Mouse (Mus musculus): ENCODE measurements at regions not wholly inside any gene's neighbourhood (a gene's known extent, or its start where the extent isn't known, plus 50 kb on each side); places are given as distances from the start of the nearest gene placed in this dataset.

DNA sequence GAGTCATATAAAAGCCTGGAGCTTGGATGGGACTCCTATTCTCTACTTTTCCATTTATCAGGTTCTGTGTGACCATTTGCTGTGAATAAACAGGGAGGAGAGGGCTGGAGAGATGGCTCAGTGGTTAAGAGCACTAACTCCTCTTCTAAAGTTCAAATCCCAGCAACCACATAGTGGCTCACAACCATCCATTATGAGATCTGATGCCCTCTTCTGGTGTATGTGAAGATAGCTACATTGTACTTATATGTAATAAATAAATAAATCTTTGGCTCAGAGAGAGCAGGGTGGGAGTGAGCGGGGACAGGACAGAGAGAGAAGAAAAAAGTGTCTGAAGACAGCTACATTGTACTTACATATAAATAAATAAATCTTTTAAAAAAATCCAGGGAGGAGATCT is 68.6 kb upstream of the Maml3 start:
- no peaks in the 10 kb centered on the region for H3K79me2 ChIP-seq (ENCODE audit: control insufficient read depth, insufficient read depth)
- no peak overlapping the region for H3K4me3 ChIP-seq (ENCODE audit: insufficient read depth, poor library complexity, severe bottlenecking)
- H3ac ChIP-seq (ENCODE audit: control insufficient read depth, insufficient read length, low read depth), result no peak overlapping the region
- TF ChIP-seq MAX (IDR thresholded peaks at IDR 0.05) (no peak), CTCF (IDR thresholded peaks at IDR 0.05; ENCODE audit: control insufficient read depth, insufficient read depth, insufficient read length) (no peak), USF1 (IDR thresholded peaks at IDR 0.05; ENCODE audit: low read depth) (no peak)
- H3K27me3 ChIP-seq (ENCODE audit: control insufficient read depth, insufficient read depth, insufficient read length), result no peaks in the 10 kb centered on the region
- H3K79me3 ChIP-seq (ENCODE audit: low read depth), result no peaks in the 10 kb centered on the region
- no peaks in the 10 kb centered on the region for H3K36me3 ChIP-seq (ENCODE audit: control insufficient read depth, insufficient read depth)

DNA sequence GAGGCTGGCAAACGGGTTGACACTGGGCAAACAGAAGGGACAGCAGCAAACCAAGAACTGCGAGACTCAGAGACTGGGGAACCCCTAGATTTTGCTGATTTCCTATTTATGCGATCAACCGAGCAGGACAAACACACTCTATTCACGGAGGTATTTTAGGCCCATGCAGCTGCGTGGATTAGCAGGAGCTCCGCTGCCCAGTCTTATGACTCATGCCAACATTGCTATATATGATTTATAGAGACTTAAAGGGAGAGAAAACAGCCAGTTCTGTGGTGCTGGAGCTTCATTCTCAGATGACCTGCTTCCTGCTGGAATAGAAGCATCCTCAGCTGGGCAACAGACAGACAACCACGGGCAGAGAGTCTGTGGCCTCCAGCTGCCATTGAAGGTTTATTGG is 71.2 kb upstream of the Maml3 start:
- TF ChIP-seq FOSL1 (IDR thresholded peaks at IDR 0.05; ENCODE audit: insufficient read depth, low read length, poor library complexity, severe bottlenecking), result no peak
- no peak for TF ChIP-seq MYOD1 (IDR thresholded peaks at IDR 0.05; ENCODE audit: control insufficient read depth, insufficient read length, low read depth)
- no peak for TF ChIP-seq MYOG (IDR thresholded peaks at IDR 0.05; ENCODE audit: control insufficient read depth, extremely low read depth, insufficient read length)
- H3K79me3 ChIP-seq (ENCODE audit: low read depth), result no peaks in the 10 kb centered on the region
- no peaks in the 10 kb centered on the region for H3K79me2 ChIP-seq (ENCODE audit: control insufficient read depth, insufficient read depth)
- no peak overlapping the region for H3K4me3 ChIP-seq (ENCODE audit: insufficient read depth, poor library complexity, severe bottlenecking)
- H3ac ChIP-seq (ENCODE audit: control insufficient read depth, insufficient read length, low read depth), result no peak overlapping the region
- no peaks in the 10 kb centered on the region for H3K36me3 ChIP-seq (ENCODE audit: control insufficient read depth, insufficient read depth)
- no peaks in the 10 kb centered on the region for H3K27me3 ChIP-seq (ENCODE audit: control insufficient read depth, insufficient read depth, insufficient read length)

DNA sequence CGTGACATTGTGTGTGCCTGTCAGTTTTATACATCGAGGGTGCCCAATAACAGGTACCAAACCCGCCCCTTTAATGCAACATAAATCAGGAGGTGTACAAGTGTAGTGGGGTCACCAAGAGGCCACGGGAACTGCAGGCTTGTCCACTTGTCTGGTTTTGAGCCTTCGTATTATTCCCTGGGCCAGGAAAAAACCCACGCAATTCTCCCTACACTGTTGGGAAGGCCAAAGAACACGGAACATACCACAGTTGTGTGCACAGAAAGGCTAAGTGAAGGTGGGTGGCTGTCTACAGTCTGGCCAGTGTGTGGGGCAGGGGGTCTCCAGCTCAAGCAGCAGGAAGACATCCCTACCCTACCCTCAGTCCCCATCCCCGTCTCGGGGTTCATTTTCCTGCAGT is 74.0 kb upstream of the Maml3 start:
- Histone ChIP-seq H3K4me3 (ENCODE audit: insufficient read depth, poor library complexity, severe bottlenecking) (peak overlapping the region; percentile 22), H3K36me3 (ENCODE audit: control insufficient read depth, insufficient read depth) (no peaks in the 10 kb centered on the region), H3K79me3 (ENCODE audit: low read depth) (no peaks in the 10 kb centered on the region), H3ac (ENCODE audit: control insufficient read depth, insufficient read length, low read depth) (no peak overlapping the region), H3K27me3 (ENCODE audit: control insufficient read depth, insufficient read depth, insufficient read length) (no peaks in the 10 kb centered on the region), H3K79me2 (ENCODE audit: control insufficient read depth, insufficient read depth) (no peaks in the 10 kb centered on the region)
- TF ChIP-seq MYOG (IDR thresholded peaks at IDR 0.05; ENCODE audit: control insufficient read depth, extremely low read depth, insufficient read length) (no peak), USF1 (IDR thresholded peaks at IDR 0.05; ENCODE audit: low read depth) (no peak), MAX (IDR thresholded peaks at IDR 0.05) (no peak), CTCF (IDR thresholded peaks at IDR 0.05; ENCODE audit: control insufficient read depth, insufficient read depth, insufficient read length) (no peak), MYOD1 (IDR thresholded peaks at IDR 0.05; ENCODE audit: control insufficient read depth, insufficient read length, low read depth) (no peak), CEBPB (IDR thresholded peaks at IDR 0.05; ENCODE audit: low read depth) (no peak), FOSL1 (IDR thresholded peaks at IDR 0.05; ENCODE audit: insufficient read depth, low read length, poor library complexity, severe bottlenecking) (no peak)

DNA sequence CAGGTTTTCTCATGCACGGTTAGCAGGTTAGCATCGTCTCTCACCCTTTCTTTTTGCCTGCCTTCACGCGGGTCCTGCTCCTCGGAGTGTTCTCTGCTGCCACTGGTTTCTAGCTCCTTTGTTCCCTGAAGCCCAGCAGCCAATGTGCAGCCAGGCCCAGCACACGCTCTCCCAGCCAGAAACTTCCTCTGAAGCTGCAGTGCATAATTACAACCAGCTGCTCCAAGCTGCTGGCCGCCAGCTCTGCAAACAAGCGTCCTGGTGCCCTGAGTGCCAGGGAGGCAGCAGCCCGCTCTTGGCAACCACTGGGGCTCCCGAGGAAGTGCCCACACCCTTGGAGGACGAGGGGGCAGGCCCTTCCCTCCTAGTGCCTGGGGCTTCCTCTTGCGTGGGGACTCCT is 74.8 kb upstream of the Maml3 start:
- Histone ChIP-seq H3K79me3 (ENCODE audit: low read depth) (no peaks in the 10 kb centered on the region), H3K4me3 (ENCODE audit: insufficient read depth, poor library complexity, severe bottlenecking) (peak overlapping the region; percentile 22), H3ac (ENCODE audit: control insufficient read depth, insufficient read length, low read depth) (peak overlapping the region; percentile 56), H3K36me3 (ENCODE audit: control insufficient read depth, insufficient read depth) (no peaks in the 10 kb centered on the region), H3K27me3 (ENCODE audit: control insufficient read depth, insufficient read depth, insufficient read length) (no peaks in the 10 kb centered on the region), H3K79me2 (ENCODE audit: control insufficient read depth, insufficient read depth) (no peaks in the 10 kb centered on the region)
- TF ChIP-seq MAX (IDR thresholded peaks at IDR 0.05) (peak; percentile 64), FOSL1 (IDR thresholded peaks at IDR 0.05; ENCODE audit: insufficient read depth, low read length, poor library complexity, severe bottlenecking) (no peak), MYOD1 (IDR thresholded peaks at IDR 0.05; ENCODE audit: control insufficient read depth, insufficient read length, low read depth) (peak; percentile 38)

DNA sequence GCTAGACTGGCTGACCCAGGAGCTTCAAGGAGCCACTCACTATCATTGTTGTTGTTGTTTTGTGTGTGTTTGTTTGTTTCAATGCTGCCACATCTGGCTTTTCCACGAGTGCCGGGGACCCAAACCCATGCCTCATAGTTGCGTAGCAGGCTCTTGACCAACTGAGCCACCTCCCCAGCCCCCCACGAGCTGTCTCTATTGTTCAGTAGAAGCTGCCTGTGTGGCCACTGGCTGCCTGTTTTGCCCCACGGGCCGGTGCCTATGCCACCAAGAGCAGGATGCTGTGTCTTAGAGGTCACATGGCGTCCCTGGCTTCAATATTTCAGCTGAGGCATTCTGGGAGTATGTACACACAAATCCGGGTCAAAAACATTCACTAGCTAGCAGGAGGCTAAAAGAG is 75.4 kb upstream of the Maml3 start:
- Histone ChIP-seq H3K4me3 (ENCODE audit: insufficient read depth, poor library complexity, severe bottlenecking) (no peak overlapping the region), H3ac (ENCODE audit: control insufficient read depth, insufficient read length, low read depth) (no peak overlapping the region), H3K79me2 (ENCODE audit: control insufficient read depth, insufficient read depth) (no peaks in the 10 kb centered on the region), H3K36me3 (ENCODE audit: control insufficient read depth, insufficient read depth) (no peaks in the 10 kb centered on the region), H3K79me3 (ENCODE audit: low read depth) (no peaks in the 10 kb centered on the region), H3K27me3 (ENCODE audit: control insufficient read depth, insufficient read depth, insufficient read length) (no peaks in the 10 kb centered on the region)
- TF ChIP-seq USF1 (IDR thresholded peaks at IDR 0.05; ENCODE audit: low read depth), result peak; percentile 74
- TF ChIP-seq FOSL1 (IDR thresholded peaks at IDR 0.05; ENCODE audit: insufficient read depth, low read length, poor library complexity, severe bottlenecking), result no peak

DNA sequence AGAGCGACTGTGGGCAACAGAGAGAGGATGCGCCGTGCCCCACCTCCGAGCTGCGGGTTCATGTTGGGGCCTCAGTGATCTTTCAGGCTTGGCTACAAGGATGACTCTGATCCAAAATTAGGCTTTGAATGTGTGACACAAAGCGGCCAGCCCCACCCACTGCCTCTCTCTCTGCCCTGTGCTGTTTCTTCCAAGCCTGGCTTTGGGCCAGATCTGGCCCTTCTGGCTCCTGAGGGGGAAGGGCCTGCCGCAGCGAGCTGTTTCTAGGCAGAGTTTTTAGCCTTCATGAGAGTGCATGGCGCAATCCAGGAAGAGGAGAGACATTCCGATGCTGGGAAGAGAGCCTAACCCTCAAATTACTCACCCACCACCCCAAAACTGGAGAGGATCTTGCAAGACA is 75.9 kb upstream of the Maml3 start:
- H3K79me3 ChIP-seq (ENCODE audit: low read depth), result no peaks in the 10 kb centered on the region
- no peak for TF ChIP-seq FOSL1 (IDR thresholded peaks at IDR 0.05; ENCODE audit: insufficient read depth, low read length, poor library complexity, severe bottlenecking)
- peak; percentile 96 for TF ChIP-seq CEBPB (IDR thresholded peaks at IDR 0.05; ENCODE audit: low read depth)
- no peaks in the 10 kb centered on the region for H3K36me3 ChIP-seq (ENCODE audit: control insufficient read depth, insufficient read depth)
- H3K27me3 ChIP-seq (ENCODE audit: control insufficient read depth, insufficient read depth, insufficient read length), result no peaks in the 10 kb centered on the region
- no peak overlapping the region for H3ac ChIP-seq (ENCODE audit: control insufficient read depth, insufficient read length, low read depth)
- no peak overlapping the region for H3K4me3 ChIP-seq (ENCODE audit: insufficient read depth, poor library complexity, severe bottlenecking)
- no peaks in the 10 kb centered on the region for H3K79me2 ChIP-seq (ENCODE audit: control insufficient read depth, insufficient read depth)

Measured in C2C12 (cell line).